Mouse (Mus musculus) intestine, postnatal 0 days (tissue): ENCODE results near the gene Ddx41. TPM values are rescaled to one million over a fixed set of nuclear protein-coding genes. Genes with fewer than 3 reads are reported as not detected.
"Not testable (repeated sequence)": the region's sequence is repeated elsewhere in the genome, so short reads cannot be mapped to it uniquely, and the experiment has no call there.

Experiments used
- ATAC-seq: fragments of 200-750 bp; cut with Nextera tagmentation; 2 replicates; pipeline ENCODE4 v1.8.0; 2017; ENCODE audit warnings: mild to moderate bottlenecking, moderate TSS enrichment, moderate library complexity
- H3K27ac ChIP-seq: fragments of 300-500 bp; sonication (generic); 2 replicates; pipeline ENCODE4 v1.5.1; 2014; ENCODE audit warnings: mild to moderate bottlenecking, low read depth, low read length, moderate library complexity
- H3K27me3 ChIP-seq: fragments of 300-500 bp; sonication (generic); replicated peaks from 2 replicates; pipeline ENCODE4 v1.6.1; 2014; ENCODE audit warnings: low read length, mixed read lengths; ENCODE audit not compliant: control insufficient read depth, insufficient read depth
- H3K36me3 ChIP-seq: fragments of 300-500 bp; sonication (generic); 2 replicates; pipeline ENCODE4 v1.6.1; 2014; ENCODE audit warnings: mild to moderate bottlenecking, moderate library complexity; ENCODE audit not compliant: control insufficient read depth, insufficient read depth
- H3K4me1 ChIP-seq: fragments of 300-500 bp; sonication (generic); replicated peaks from 2 replicates; pipeline ENCODE4 v1.6.1; 2014; ENCODE audit warnings: antibody characterized with exemption, low read length, mixed read lengths; ENCODE audit not compliant: control insufficient read depth, insufficient read depth
- H3K4me2 ChIP-seq: fragments of 300-500 bp; sonication (generic); replicated peaks from 2 replicates; pipeline ENCODE4 v1.6.1; 2014; ENCODE audit warnings: low read depth, mild to moderate bottlenecking, moderate library complexity
- H3K4me3 ChIP-seq: fragments of 300-500 bp; sonication (generic); 2 replicates; pipeline ENCODE4 v1.5.1; 2014; ENCODE audit warnings: low read depth, low read length
- H3K9ac ChIP-seq: fragments of 300-500 bp; sonication (generic); 2 replicates; pipeline ENCODE4 v1.6.1; 2014; ENCODE audit warnings: mild to moderate bottlenecking, low read depth, low read length
- H3K9me3 ChIP-seq: fragments of 300-500 bp; sonication (generic); 2 replicates; pipeline ENCODE4 v1.6.1; 2016; ENCODE audit warnings: mixed run types; ENCODE audit not compliant: control insufficient read depth
- CTCF ChIP-seq: sonication (generic); IDR thresholded peaks from 2 replicates; pipeline ENCODE4 v1.5.1; 2016; ENCODE audit warnings: low read depth, mild to moderate bottlenecking, control low read depth, antibody characterized with exemption, moderate library complexity
- WGBS: fragments of 180-500 bp; shearing (Covaris S2); extraction: QIAGEN DNeasy Blood & Tissue Kit; methylation state at CpG from one replicate; pipeline ENCODE4 v1.1.7; 2014; 5-methylcytosine and 5-hydroxymethylcytosine counted together
- polyA plus RNA-seq: library from polyadenylated mRNA; unstranded; fragments of >200 nt; fragmentation: Nextera tagmentation; extraction: Ambion mirVana; gene quantifications from 2 replicates; pipeline ENCODE4 v1.2.1, GENCODE M21; 2015

Gene Ddx41
- 23.2 and 25.8 TPM in 2 replicates for polyA plus RNA-seq

DNA sequence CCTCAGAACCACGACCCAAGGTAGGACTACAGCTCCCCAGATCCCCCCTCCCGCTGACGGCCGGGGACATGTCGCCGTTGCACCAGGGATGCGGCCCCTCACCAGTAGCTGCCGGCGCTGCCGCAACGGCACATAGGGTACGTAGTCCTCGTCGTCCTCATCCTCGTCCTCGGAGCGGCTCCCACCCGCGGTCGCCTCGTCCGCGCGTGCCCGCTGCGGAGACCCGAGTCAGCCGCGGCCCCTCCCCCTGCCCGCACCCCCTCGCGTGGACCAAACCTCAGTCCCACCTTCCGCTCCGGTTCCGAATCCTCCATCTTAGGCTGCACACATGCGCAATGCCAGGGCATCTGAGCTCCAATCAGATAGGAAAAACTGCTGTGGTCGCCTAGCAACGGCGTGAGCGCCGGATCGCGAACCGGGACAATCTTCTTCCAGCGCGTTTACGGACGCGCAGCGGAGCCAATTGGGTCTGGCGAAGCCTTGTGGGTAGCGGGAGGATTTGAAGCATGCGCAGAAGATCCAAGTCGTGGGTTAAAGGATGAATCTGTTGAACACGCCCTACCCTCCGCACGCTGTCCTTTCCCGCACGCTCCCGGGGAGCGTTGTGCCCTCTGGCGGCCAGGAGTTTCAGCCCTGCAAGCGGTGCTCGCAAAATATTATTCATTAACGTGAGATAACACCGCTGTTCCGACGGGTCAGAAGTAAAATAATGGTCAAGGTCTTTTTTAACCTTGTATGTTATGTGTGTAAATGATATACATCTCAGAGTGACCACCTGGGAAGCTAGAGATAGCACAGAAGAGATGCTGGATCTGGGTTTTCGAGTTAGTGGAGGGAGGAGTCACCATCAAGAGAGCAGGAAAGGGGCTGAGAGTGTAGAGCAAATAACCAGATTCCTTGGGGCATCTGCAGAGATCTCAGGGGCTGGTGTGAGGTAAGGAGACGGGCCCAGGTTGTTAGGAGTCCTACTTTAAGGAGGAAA, at the start of gene Ddx41:
Ddx41 (minus strand) TSS at position 465 of the 982 bp plus-strand sequence.
- Histone ChIP-seq H3K36me3 (peaks cover 54% of the 10 kb centered on the region), H3K27me3 (no peaks in the 10 kb centered on the region), H3K4me2 (peak within 1 kb of the TSS; percentile 95), H3K4me1 (peaks cover 5% of the 10 kb centered on the region; the same call in 1 of the 2 replicates), H3K9me3 (no peaks in the 10 kb centered on the region), H3K9ac (peak within 1 kb of the TSS; percentile 72), H3K27ac (peak within 1 kb of the TSS; percentile 8; the same call in 1 of the 2 replicates), H3K4me3 (peak within 1 kb of the TSS; percentile 71)
- peak; percentile 98 for ATAC-seq
- TF ChIP-seq CTCF = peak; percentile 98
- 1% methylated on average over 70 of the region's 70 CpGs for WGBS

DNA sequence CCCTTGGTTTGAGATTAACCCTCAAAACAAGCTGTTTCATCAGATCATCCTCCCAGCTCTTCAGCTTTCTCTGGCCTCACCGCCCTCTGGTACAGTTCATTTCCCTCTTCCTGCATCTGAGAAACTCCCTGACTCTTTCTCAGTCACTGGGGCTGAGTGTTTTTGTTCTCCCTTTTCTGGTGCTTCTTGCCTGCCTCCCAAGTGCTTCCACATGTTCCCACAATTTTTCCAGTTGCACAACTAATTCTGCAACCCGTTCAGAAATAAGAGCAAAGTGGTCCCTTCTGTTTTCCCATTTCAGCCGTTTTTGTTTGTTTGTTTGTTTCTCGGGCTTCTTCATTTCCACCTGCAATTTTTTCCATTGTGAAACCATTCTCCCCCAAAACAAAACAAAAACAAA, 41.6 kb upstream of the Ddx41 start:
- no peaks in the 10 kb centered on the region for H3K4me1 ChIP-seq
- no peaks in the 10 kb centered on the region for H3K36me3 ChIP-seq
- TF ChIP-seq CTCF = no peak
- no peaks in the 10 kb centered on the region for H3K27me3 ChIP-seq
- no peak for ATAC-seq
- H3K4me3 ChIP-seq = no peak overlapping the region
- H3K27ac ChIP-seq = no peak overlapping the region
- 74% methylated on average over 4 of the region's 4 CpGs for WGBS
- no peak overlapping the region for H3K4me2 ChIP-seq
- H3K9ac ChIP-seq = no peak overlapping the region
- peaks cover 2% of the 10 kb centered on the region; the same call in 1 of the 2 replicates for H3K9me3 ChIP-seq

DNA sequence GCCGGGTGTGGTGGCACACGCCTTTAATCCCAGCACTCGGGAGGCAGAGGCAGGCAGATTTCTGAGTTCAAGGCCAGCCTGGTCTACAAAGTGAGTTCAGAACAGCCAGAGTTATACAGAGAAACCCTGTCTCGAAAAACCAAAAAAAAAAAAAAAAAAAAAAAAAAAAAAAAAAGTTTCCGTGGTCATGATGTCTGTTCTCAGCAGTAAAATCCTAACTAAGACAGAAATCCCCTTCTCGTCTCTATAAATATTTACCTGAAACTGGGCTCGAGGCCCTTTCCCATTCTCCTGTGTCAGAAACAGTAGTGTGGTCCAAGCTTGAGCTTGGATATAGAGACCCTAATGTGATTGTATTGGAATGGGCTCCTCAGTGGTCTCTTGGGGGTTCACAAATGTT, 40.4 kb upstream of the Ddx41 start:
- H3K36me3 ChIP-seq, H3K4me1 ChIP-seq, H3K27ac ChIP-seq, H3K4me3 ChIP-seq, H3K9ac ChIP-seq, ATAC-seq, H3K4me2 ChIP-seq, H3K9me3 ChIP-seq, H3K27me3 ChIP-seq: not testable (repeated sequence)
- WGBS = 78% methylated on average over 7 of the region's 7 CpGs

DNA sequence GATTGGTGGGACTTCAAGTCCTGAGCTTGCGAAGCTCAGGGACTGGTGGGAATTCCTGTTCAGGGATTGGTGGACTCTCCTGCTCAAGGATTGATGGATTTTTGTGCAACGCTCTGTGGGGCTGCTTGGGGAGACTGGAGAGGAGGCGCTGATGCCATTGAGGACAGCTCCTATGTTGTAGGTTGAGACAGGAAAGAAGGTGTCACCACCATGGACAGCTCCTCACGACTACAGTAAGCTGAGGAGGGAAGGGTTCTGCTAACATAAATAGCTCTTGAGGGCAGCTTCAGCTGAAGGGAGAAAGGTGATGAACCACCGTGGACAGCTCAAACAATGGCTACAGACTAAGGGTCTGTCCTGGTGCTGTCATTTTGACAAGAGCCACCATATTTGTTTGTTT, 39.5 kb upstream of the Ddx41 start:
- Histone ChIP-seq H3K27ac (no peak overlapping the region), H3K9me3 (peaks cover 2% of the 10 kb centered on the region; the same call in 1 of the 2 replicates), H3K27me3 (no peaks in the 10 kb centered on the region), H3K4me1 (no peaks in the 10 kb centered on the region), H3K4me2 (no peak overlapping the region), H3K4me3 (no peak overlapping the region), H3K9ac (no peak overlapping the region), H3K36me3 (no peaks in the 10 kb centered on the region)
- ATAC-seq = no peak
- 50% methylated on average over 5 of the region's 5 CpGs for WGBS
- TF ChIP-seq CTCF = no peak

DNA sequence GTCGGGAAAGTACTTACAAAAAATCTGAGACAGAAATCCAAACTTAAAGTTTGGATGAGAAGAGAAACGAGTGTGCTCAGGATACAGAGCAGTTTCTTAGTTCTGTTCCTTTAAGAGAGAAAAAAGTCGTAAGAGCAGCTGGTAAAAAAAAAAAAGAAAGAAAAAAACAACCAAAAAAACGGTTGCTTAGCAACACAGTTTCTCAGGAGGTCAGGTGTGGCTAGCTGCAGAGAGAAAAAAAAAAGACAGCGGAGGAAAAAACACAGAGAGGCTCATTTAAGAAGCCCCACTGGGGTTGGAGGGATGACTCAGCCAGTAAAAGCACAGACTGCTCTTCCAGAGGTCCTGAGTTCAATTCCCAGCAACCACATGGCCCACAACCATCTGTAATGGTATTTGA, 37.9 kb upstream of the Ddx41 start:
- Histone ChIP-seq H3K4me2 (no peak overlapping the region), H3K4me1 (no peaks in the 10 kb centered on the region), H3K36me3 (no peaks in the 10 kb centered on the region), H3K4me3 (no peak overlapping the region), H3K9ac (no peak overlapping the region), H3K27ac (no peak overlapping the region), H3K9me3 (peaks cover 2% of the 10 kb centered on the region; the same call in 1 of the 2 replicates), H3K27me3 (no peaks in the 10 kb centered on the region)
- no peak for ATAC-seq
- WGBS = 70% methylated on average over 5 of the region's 5 CpGs
- no peak for TF ChIP-seq CTCF

DNA sequence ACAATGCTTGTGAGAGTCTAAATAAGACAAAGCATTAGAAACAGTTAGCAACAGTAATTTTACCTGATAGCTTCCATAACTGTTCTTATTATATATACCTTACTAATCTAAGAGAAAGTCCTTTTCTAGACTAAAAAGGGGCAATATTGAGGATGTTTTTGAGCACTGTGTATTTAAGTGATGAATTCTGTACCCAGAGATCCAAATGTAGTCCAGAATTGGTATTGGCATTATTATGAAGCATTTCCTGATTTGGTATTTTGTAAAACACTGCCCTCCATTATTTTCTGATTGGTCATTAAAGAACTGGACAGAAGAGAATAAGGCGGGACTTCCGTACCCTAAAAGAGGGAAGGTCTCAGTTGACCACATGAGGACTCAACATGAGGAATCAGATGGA, 37.0 kb upstream of the Ddx41 start, which contains the start of gene Tmed9:
Tmed9 (plus strand) TSS at position 301 of the 400 bp plus-strand sequence.
- Histone ChIP-seq H3K4me2 (no peak within 1 kb of the TSS), H3K9ac (no peak within 1 kb of the TSS), H3K9me3 (no peaks in the 10 kb centered on the region), H3K27me3 (no peaks in the 10 kb centered on the region), H3K4me1 (no peaks in the 10 kb centered on the region), H3K27ac (no peak within 1 kb of the TSS), H3K36me3 (no peaks in the 10 kb centered on the region), H3K4me3 (no peak within 1 kb of the TSS)
- ATAC-seq = no peak
- no peak for TF ChIP-seq CTCF
- WGBS = 96% methylated on average over 2 of the region's 2 CpGs
